Mouse (Mus musculus) heart, embryonic 13.5 days (tissue): ENCODE results near the gene Mid1. TPM values are rescaled to one million over a fixed set of nuclear protein-coding genes. Genes with fewer than 3 reads are reported as not detected.
"Not testable (repeated sequence)": the region's sequence is repeated elsewhere in the genome, so short reads cannot be mapped to it uniquely, and the experiment has no call there.

Experiments
- ATAC-seq: fragments of 200-750 bp; cut with Nextera tagmentation; 2 replicates; pipeline ENCODE4 v1.8.0; 2017; ENCODE audit warnings: moderate TSS enrichment; ENCODE audit not compliant: insufficient number of reproducible peaks, low FRiP score, low TSS enrichment; ENCODE audit errors: extremely low read depth
- H3K27ac ChIP-seq: fragments of 300-500 bp; sonication (generic); replicated peaks from 2 replicates; pipeline ENCODE4 v1.5.1; 2015; ENCODE audit warnings: moderate library complexity, mild to moderate bottlenecking, inconsistent platforms
- H3K27me3 ChIP-seq: fragments of 300-500 bp; sonication (generic); replicated peaks from 2 replicates; pipeline ENCODE4 v1.6.1; 2015; ENCODE audit warnings: mild to moderate bottlenecking, inconsistent platforms
- H3K36me3 ChIP-seq: fragments of 300-500 bp; sonication (generic); 2 replicates; pipeline ENCODE4 v1.6.1; 2015; ENCODE audit warnings: mild to moderate bottlenecking, inconsistent platforms
- H3K4me1 ChIP-seq: fragments of 300-500 bp; sonication (generic); 2 replicates; pipeline ENCODE4 v1.6.1; 2015; ENCODE audit warnings: inconsistent platforms
- H3K4me2 ChIP-seq: fragments of 300-500 bp; sonication (generic); 2 replicates; pipeline ENCODE4 v1.6.1; 2015; ENCODE audit warnings: inconsistent platforms, mild to moderate bottlenecking, moderate library complexity
- H3K4me3 ChIP-seq: fragments of 300-500 bp; sonication (generic); 2 replicates; pipeline ENCODE4 v1.5.1; 2015; ENCODE audit warnings: moderate library complexity, mild to moderate bottlenecking, inconsistent platforms
- H3K9ac ChIP-seq: fragments of 300-500 bp; sonication (generic); 2 replicates; pipeline ENCODE4 v1.6.1; 2015; ENCODE audit warnings: inconsistent platforms, mild to moderate bottlenecking, moderate library complexity
- H3K9me3 ChIP-seq: fragments of 300-500 bp; sonication (generic); 2 replicates; pipeline ENCODE4 v1.6.1; 2016; ENCODE audit warnings: inconsistent platforms
- WGBS: fragments of 180-500 bp; shearing (Covaris S2); methylation state at CpG from one replicate; pipeline ENCODE4 v1.1.7; 2015; ENCODE audit warnings: mixed read lengths; 5-methylcytosine and 5-hydroxymethylcytosine counted together
- polyA plus RNA-seq: library from polyadenylated mRNA; unstranded; fragments of >200 nt; fragmentation: Nextera tagmentation; extraction: Ambion mirVana; gene quantifications from 2 replicates; pipeline ENCODE4 v1.2.1, GENCODE M21; 2015

Gene Mid1
- polyA plus RNA-seq, 1 experiment from 2014 or later: 7.2 TPM

- not testable (repeated sequence) for ATAC-seq, H3K4me2 ChIP-seq, H3K27me3 ChIP-seq, H3K9ac ChIP-seq, H3K4me3 ChIP-seq
- H3K27ac ChIP-seq: peak overlapping the region; percentile 34
- peaks cover 69% of the 10 kb centered on the region for H3K36me3 ChIP-seq
- peaks cover 81% of the 10 kb centered on the region for H3K9me3 ChIP-seq
- peaks cover 15% of the 10 kb centered on the region; the same call in 1 of the 2 replicates for H3K4me1 ChIP-seq
- WGBS: 64% methylated on average over 6 of the region's 6 CpGs
Observed at GRCm38 (mm10) chrX:169980203-169980556, 295.2 kb downstream of the Mid1 start.

GRCm38 (mm10) chrX:169980809-169981289 lies 295.9 kb downstream of the Mid1 start:
- no peak for ATAC-seq
- H3K9ac ChIP-seq: no peak overlapping the region
- peak overlapping the region; percentile 34 for H3K27ac ChIP-seq
- H3K27me3 ChIP-seq: no peaks in the 10 kb centered on the region
- peaks cover 75% of the 10 kb centered on the region for H3K36me3 ChIP-seq
- H3K4me2 ChIP-seq: peak overlapping the region; percentile 2; the same call in 1 of the 2 replicates
- 73% methylated on average over 12 of the region's 12 CpGs for WGBS
- peaks cover 15% of the 10 kb centered on the region; the same call in 1 of the 2 replicates for H3K4me1 ChIP-seq
- H3K9me3 ChIP-seq: peaks cover 81% of the 10 kb centered on the region
- no peak overlapping the region for H3K4me3 ChIP-seq

- H3K4me1 ChIP-seq: peaks cover 15% of the 10 kb centered on the region; the same call in 1 of the 2 replicates
- peaks cover 86% of the 10 kb centered on the region for H3K9me3 ChIP-seq
- H3K36me3 ChIP-seq: peaks cover 81% of the 10 kb centered on the region
- H3K27ac ChIP-seq, ATAC-seq, H3K27me3 ChIP-seq, H3K4me3 ChIP-seq, H3K9ac ChIP-seq, H3K4me2 ChIP-seq: not testable (repeated sequence)
- WGBS: 79% methylated on average over 19 of the region's 19 CpGs
Observed at GRCm38 (mm10) chrX:169981761-169982181, 296.8 kb downstream of the Mid1 start.

GRCm38 (mm10) chrX:169982606-169983400 lies 297.8 kb downstream of the Mid1 start:
- 83% methylated on average over 23 of the region's 23 CpGs for WGBS
- ATAC-seq, H3K27me3 ChIP-seq, H3K27ac ChIP-seq, H3K4me3 ChIP-seq, H3K4me2 ChIP-seq, H3K9ac ChIP-seq: not testable (repeated sequence)
- Histone ChIP-seq H3K9me3 (peaks cover 90% of the 10 kb centered on the region), H3K36me3 (peaks cover 80% of the 10 kb centered on the region), H3K4me1 (peaks cover 15% of the 10 kb centered on the region; the same call in 1 of the 2 replicates)

DNA sequence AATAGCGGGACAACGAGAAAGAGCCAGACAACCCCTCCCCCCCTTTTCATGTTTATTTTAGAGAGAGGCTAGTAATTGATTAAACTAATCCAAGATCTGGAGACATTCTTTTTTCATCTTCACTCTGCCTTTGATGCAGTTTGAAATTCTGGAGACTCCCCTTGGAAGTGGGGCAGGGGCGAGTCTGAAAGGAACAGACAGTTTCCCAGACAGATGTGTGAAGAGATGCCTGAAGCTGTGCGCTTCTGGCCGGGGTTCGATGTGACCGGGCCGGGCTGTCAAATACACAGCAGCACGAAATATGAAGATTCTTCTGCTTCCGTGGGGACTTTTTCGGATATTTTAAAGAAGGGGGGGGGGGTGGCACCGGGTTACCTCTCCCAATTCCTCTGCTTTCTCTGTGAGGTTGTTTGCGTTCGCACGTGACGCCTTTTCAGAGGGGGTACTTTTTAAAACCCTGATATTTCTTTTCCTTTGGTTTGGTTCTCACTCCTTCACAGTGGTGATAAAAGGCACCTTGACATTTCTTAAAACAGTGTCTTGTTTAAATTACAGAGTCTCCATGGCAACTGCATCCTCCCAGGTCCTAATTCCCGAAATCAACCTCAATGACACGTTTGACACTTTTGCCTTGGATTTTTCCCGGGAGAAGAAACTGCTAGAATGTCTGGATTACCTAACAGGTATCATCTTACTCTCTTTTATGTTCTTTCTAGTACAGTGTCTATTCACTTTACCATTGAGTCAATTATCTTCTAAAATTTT lies 298.6 kb downstream of the Mid1 start:
- WGBS: 82% methylated on average over 19 of the region's 19 CpGs
- H3K27me3 ChIP-seq, ATAC-seq, H3K4me1 ChIP-seq, H3K4me2 ChIP-seq, H3K9ac ChIP-seq, H3K4me3 ChIP-seq, H3K27ac ChIP-seq: not testable (repeated sequence)
- Histone ChIP-seq H3K9me3 (peaks cover 86% of the 10 kb centered on the region), H3K36me3 (peaks cover 77% of the 10 kb centered on the region)

GRCm38 (mm10) chrX:169984331-169984730 lies 299.3 kb downstream of the Mid1 start:
- not testable (repeated sequence) for H3K27ac ChIP-seq, H3K4me2 ChIP-seq, H3K27me3 ChIP-seq, H3K4me1 ChIP-seq, H3K9ac ChIP-seq, H3K4me3 ChIP-seq, ATAC-seq
- Histone ChIP-seq H3K9me3 (peaks cover 86% of the 10 kb centered on the region), H3K36me3 (peaks cover 84% of the 10 kb centered on the region)
- WGBS: 79% methylated on average over 7 of the region's 7 CpGs

GRCm38 (mm10) chrX:169984853-169985252 lies 299.9 kb downstream of the Mid1 start:
- Histone ChIP-seq H3K9me3 (peaks cover 85% of the 10 kb centered on the region), H3K36me3 (peaks cover 84% of the 10 kb centered on the region)
- H3K9ac ChIP-seq, H3K4me1 ChIP-seq, ATAC-seq, H3K4me3 ChIP-seq, H3K27ac ChIP-seq, H3K27me3 ChIP-seq, H3K4me2 ChIP-seq: not testable (repeated sequence)
- 84% methylated on average over 21 of the region's 21 CpGs for WGBS

GRCm38 (mm10) chrX:169985796-169986195 lies 300.8 kb downstream of the Mid1 start:
- H3K9ac ChIP-seq: not testable (repeated sequence)
- H3K9me3 ChIP-seq: peaks cover 84% of the 10 kb centered on the region
- WGBS: 82% methylated on average over 18 of the region's 18 CpGs

DNA sequence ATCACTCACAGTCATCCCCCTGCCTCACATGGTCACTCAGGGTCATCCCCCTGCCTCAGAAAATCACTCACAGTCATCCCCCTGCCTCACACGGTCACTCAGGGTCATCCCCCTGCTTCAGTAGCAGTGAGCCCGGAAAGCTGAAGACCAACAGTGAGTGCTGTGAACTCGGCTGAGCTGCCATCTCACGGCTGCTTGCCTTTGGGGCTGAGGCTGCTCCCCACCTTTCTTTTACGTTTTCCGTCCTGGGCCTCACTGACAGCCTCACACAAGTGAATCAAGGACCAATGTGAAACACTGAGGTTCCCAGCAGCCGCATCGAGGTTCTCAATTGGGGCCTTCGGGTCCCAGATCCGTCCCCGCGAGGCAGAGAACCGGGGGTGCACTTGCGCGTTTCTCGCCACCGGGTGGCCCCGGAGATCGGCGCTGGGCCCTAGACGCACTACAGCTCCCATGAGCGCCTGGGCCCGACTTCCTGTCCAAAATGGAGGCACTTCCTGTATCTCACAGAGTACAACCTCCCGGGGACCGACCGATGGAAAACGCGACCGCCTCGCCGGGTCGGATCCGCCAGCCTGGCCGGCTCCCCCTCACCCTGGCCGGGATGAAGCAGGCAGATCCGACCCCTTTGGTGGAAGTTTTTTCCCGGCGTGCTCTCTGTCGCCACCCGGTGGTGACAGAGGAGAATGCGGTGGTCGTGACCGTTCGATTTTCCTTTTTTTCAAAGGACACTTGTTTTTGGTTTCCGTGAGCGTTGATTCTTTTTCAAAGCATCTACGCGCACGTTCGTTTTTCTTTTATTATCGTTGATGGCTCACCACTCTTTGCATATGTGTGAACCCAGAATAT lies 301.7 kb downstream of the Mid1 start:
- not testable (repeated sequence) for H3K4me1 ChIP-seq, H3K27ac ChIP-seq, H3K27me3 ChIP-seq
- ATAC-seq: peak; percentile 67
- Histone ChIP-seq H3K4me2 (peak overlapping the region; percentile 57), H3K9me3 (peaks cover 75% of the 10 kb centered on the region), H3K9ac (peak overlapping the region; percentile 67), H3K4me3 (peak overlapping the region; percentile 33), H3K36me3 (peaks cover 76% of the 10 kb centered on the region)
- 58% methylated on average over 51 of the region's 51 CpGs for WGBS

More at GRCm38 (mm10) chrX:169985796-169986195, 300.8 kb downstream of the Mid1 start:
- not testable (repeated sequence) for H3K27me3 ChIP-seq, H3K4me3 ChIP-seq, H3K27ac ChIP-seq, H3K4me2 ChIP-seq, H3K4me1 ChIP-seq
- ATAC-seq: 0 out of 2 replicates have a peak, but pooled peaks have one; percentile 9
- H3K36me3 ChIP-seq: peaks cover 84% of the 10 kb centered on the region

DNA sequence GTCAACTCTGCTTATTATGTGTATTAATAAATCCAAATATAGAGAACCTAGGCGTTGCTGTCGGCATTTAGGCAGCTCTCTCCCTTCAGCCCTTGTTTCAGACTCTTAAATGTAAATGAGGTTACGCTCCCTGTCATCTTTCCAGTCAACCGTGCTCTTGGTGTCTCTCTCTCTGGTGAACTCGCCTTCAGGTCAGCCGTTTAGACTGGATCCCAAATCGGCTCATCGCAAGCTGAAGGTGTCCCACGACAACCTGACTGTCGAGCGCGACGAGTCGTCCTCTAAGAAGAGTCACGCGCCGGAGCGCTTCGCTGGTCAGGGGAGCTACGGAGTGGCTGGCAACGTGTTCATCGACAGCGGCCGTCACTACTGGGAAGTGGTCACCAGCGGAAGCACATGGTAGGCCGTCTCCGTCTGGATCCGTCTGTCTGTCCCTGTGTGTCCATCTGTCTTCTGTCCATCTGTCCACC lies 302.4 kb downstream of the Mid1 start:
- 83% methylated on average over 28 of the region's 28 CpGs for WGBS
- not testable (repeated sequence) for H3K27me3 ChIP-seq, H3K4me3 ChIP-seq, H3K4me2 ChIP-seq, H3K27ac ChIP-seq, ATAC-seq, H3K9ac ChIP-seq, H3K4me1 ChIP-seq
- Histone ChIP-seq H3K36me3 (peaks cover 69% of the 10 kb centered on the region), H3K9me3 (peaks cover 68% of the 10 kb centered on the region)
